Mouse (Mus musculus): Measurements from ENCODE around the gene Msmp. TPM values are rescaled to one million over a fixed set of nuclear protein-coding genes. Genes with fewer than 3 reads are reported as not detected.

Msmp gene
- total and polyA plus RNA-seq, 3 experiments = 0.52 to 0.62 (median 0.57) TPM

DNA sequence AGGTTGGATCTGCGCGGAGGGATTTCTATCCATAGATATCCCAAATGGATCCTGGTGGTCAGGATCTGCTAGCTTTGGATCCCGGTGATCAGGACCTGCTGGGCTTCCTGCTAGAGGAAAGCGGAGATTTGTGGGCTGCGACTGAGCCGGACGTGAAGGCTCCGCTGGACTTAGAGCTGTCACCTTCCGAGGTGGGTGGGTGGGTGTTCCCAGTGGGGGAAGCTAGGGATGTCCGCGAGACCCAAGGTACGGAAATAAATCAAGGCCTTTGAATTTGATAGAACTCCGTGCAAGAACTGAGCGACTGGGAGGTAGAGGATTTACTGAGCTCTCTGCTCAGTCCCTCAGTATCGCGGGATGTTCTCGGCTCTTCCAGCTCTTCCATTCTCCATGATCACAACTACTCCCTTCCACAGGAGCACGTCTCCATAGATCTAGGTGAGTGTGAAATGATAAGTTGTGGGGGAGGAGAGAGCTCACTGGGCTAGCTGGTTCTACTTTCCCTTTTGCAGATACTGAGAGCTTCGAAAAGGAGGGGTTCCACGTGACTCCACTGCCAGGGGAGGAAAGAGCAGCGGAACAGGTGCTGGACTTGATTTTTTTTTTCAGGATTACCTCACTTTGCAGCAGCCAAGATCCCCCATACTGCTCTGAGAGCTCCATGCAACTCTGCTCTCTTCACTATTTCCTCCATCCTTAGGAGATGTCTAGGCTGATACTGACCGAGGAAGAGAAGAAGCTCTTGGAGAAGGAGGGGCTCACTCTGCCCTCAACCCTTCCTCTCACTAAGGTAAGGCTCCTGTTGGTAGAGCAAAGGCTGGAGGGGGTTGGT is 21.3 kb downstream of the Msmp start:
- Histone ChIP-seq H3K27ac (peak overlapping the region; percentile 98), H3K4me3 (peak overlapping the region; percentile 61), H3K79me2 (replicated peaks; ENCODE audit: control insufficient read depth, insufficient read depth, low read length) (peaks cover 7% of the 10 kb centered on the region), H3K9ac (ENCODE audit: low read depth, low read length) (peak overlapping the region; percentile 47), H3K27me3 (ENCODE audit: control insufficient read depth, insufficient read depth, low read length) (no peaks in the 10 kb centered on the region), H3K4me1 (ENCODE audit: control insufficient read depth, insufficient read depth, low read length) (peaks cover 29% of the 10 kb centered on the region), H3K36me3 (ENCODE audit: control insufficient read depth, insufficient read depth, low read length) (peaks cover 14% of the 10 kb centered on the region)
- DNase-seq = no peak
- under 1% methylated on average over 22 of the region's 22 CpGs for whole genome bisulfite sequencing
- TF ChIP-seq POLR2A (IDR thresholded peaks at IDR 0.05; ENCODE audit: insufficient read depth, low read depth, low read length) (no peak), CTCF (IDR thresholded peaks at IDR 0.05) (no peak), EP300 (IDR thresholded peaks at IDR 0.05; ENCODE audit: insufficient read depth, low read depth, low read length) (no peak; the same call in 1 of the 2 replicates)
- intact Hi-C loops (cut with DNase I) = loop anchor here (2.0 to 5.0 kb wide), 4 partner anchors 14 to 120 kb away; partner anchors contain the start of genes Ccdc107 and Hint2

DNA sequence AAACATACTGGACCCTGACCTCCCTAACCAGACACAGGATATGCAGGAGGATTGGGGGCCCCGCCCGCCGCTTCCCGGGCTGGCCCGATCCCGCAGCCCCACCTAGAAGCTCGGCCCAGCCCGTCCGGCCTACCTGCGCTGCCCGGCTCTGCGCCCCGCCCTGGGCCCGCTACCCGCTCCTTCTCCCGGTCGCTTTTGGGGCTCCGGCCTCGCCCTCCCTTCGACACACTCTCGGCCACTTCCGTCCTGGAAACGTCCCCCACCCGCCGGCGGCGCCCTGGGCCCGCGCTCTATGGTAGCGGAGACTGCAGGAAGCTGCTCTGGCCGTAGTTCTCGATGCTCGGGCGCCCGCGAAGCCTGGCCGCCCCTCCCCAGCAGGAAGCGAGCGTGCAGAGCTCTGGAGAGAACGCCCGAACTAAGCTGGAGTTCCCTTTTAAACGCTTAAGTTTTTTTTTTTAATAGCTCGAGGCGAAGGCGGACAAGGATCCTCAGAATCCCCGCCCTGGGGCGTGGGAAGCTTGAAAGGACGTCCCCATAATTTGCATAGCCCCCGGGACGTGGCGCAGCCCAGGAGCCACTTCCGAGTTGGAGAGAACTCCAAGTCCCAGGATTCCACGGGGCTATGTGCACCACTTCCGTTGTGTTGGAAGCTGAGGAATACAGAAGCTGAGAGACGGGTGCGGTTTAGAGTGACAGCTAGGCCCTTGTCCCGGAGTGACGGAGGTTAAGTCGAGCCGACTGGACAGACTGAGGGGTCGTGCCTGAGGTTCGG is 22.1 kb downstream of the Msmp start, which contains the start of the genes Creb3 and Tln1:
TSS of gene Creb3 (plus strand) at position 336 of the 772 bp plus-strand sequence.
TSS of gene Tln1 (minus strand) at position 695 of the 772 bp plus-strand sequence.
- H3K9ac ChIP-seq (ENCODE audit: low read depth, low read length) = peak within 1 kb of the TSS; percentile 97
- WGBS = under 1% methylated on average over 62 of the region's 62 CpGs
- no peaks in the 10 kb centered on the region for H3K27me3 ChIP-seq (ENCODE audit: control insufficient read depth, insufficient read depth, low read length)
- peaks cover 7% of the 10 kb centered on the region for H3K79me2 ChIP-seq (replicated peaks; ENCODE audit: control insufficient read depth, insufficient read depth, low read length)
- peak; percentile 95 for TF ChIP-seq POLR2A (IDR thresholded peaks at IDR 0.05; ENCODE audit: insufficient read depth, low read depth, low read length)
- peak; percentile 53 for TF ChIP-seq EP300 (IDR thresholded peaks at IDR 0.05; ENCODE audit: insufficient read depth, low read depth, low read length)
- peak; percentile 26; the same call in 1 of the 2 replicates for TF ChIP-seq CTCF (IDR thresholded peaks at IDR 0.05)
- intact Hi-C loops (cut with DNase I) = loop anchor here (2.0 to 5.0 kb wide), 4 partner anchors 15 to 119 kb away; partner anchors contain the start of genes Ccdc107 and Hint2
- peak within 1 kb of the TSS; percentile 61 for H3K4me3 ChIP-seq
- peaks cover 14% of the 10 kb centered on the region for H3K36me3 ChIP-seq (ENCODE audit: control insufficient read depth, insufficient read depth, low read length)
- peak; percentile 94 to 97 for DNase-seq
- peak within 1 kb of the TSS; percentile 98 for H3K27ac ChIP-seq
- H3K4me1 ChIP-seq (ENCODE audit: control insufficient read depth, insufficient read depth, low read length) = peaks cover 30% of the 10 kb centered on the region

DNA sequence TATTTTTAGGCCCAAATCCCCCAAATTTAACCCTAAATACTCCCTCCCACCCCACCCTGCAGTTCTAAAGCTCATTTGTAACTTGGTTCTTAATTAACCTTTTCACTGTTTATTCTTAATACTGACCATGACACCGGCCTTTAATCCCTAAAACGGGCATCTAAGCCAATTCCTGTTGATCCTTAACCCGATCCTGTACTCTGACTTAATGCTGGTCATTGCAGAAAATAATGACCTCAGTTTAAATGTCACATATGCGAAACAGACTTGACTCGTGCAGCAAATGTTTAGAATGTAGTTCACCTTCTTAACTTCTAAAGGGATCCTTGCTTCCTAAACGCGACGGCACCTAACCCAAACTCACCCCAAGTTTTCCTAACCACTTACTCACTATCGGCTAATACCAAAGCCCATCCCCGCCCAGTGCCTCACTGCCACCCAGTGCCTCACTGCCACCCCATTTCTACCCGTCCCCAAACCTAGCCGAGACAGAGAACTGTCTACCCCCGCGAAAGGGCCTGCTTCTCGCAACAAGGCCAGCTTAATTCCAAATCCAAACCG is 22.8 kb downstream of the Msmp start:
- Histone ChIP-seq H3K9ac (ENCODE audit: low read depth, low read length) (peak overlapping the region; percentile 97), H3K36me3 (ENCODE audit: control insufficient read depth, insufficient read depth, low read length) (peaks cover 14% of the 10 kb centered on the region), H3K4me3 (peak overlapping the region; percentile 61), H3K27me3 (ENCODE audit: control insufficient read depth, insufficient read depth, low read length) (no peaks in the 10 kb centered on the region), H3K27ac (peak overlapping the region; percentile 98), H3K79me2 (replicated peaks; ENCODE audit: control insufficient read depth, insufficient read depth, low read length) (peaks cover 7% of the 10 kb centered on the region), H3K4me1 (ENCODE audit: control insufficient read depth, insufficient read depth, low read length) (peaks cover 30% of the 10 kb centered on the region)
- under 1% methylated on average over 16 of the region's 16 CpGs for WGBS
- TF ChIP-seq CTCF (IDR thresholded peaks at IDR 0.05) = no peak
- no peak for TF ChIP-seq POLR2A (IDR thresholded peaks at IDR 0.05; ENCODE audit: insufficient read depth, low read depth, low read length)
- no peak for TF ChIP-seq EP300 (IDR thresholded peaks at IDR 0.05; ENCODE audit: insufficient read depth, low read depth, low read length)
- intact Hi-C loops (cut with DNase I) = loop anchor here (5.0 kb wide), 2 partner anchors 69 to 96 kb away; partner anchors contain the start of genes Ccdc107 and Hint2
- DNase-seq = no peak

- 6% methylated on average over 2 of the region's 2 CpGs for WGBS
- TF ChIP-seq POLR2A (IDR thresholded peaks at IDR 0.05; ENCODE audit: insufficient read depth, low read depth, low read length) (no peak), CTCF (IDR thresholded peaks at IDR 0.05) (no peak), EP300 (IDR thresholded peaks at IDR 0.05; ENCODE audit: insufficient read depth, low read depth, low read length) (no peak)
- intact Hi-C loops (cut with DNase I) = loop anchor here (5.0 kb wide), 2 partner anchors 69 to 96 kb away; partner anchors contain the start of genes Ccdc107 and Hint2
- peak overlapping the region; percentile 18 for H3K9ac ChIP-seq (ENCODE audit: low read depth, low read length)
- H3K4me3 ChIP-seq = peak overlapping the region; percentile 61
- peak overlapping the region; percentile 98 for H3K27ac ChIP-seq
- H3K79me2 ChIP-seq (replicated peaks; ENCODE audit: control insufficient read depth, insufficient read depth, low read length) = peaks cover 7% of the 10 kb centered on the region
- peaks cover 30% of the 10 kb centered on the region for H3K4me1 ChIP-seq (ENCODE audit: control insufficient read depth, insufficient read depth, low read length)
- peaks cover 14% of the 10 kb centered on the region for H3K36me3 ChIP-seq (ENCODE audit: control insufficient read depth, insufficient read depth, low read length)
- H3K27me3 ChIP-seq (ENCODE audit: control insufficient read depth, insufficient read depth, low read length) = no peaks in the 10 kb centered on the region
- no peak for DNase-seq
These were observed 23.3 kb downstream of the Msmp start for GRCm38 (mm10) chr4:43560976-43561375.

DNA sequence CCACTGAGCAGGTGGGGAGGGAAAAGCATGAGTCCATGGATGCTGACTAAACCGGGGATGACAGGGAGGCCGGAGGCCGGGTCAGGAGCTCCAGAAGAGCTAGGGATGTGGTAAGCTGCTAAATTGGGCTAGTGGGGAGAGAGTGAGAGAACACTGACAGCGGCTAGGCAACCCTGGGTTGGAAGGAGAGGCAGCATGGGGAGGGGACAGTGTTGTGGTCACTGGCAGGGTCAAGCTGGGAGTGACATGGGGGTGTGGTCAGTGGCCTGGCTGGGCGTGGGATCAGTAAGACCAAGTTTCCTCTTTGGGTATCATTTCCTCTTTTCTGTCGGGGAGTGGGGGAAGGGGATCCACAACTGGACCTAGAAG is 24.1 kb downstream of the Msmp start:
- peak; percentile 66 to 79 for DNase-seq
- Histone ChIP-seq H3K4me3 (peak overlapping the region; percentile 33), H3K79me2 (replicated peaks; ENCODE audit: control insufficient read depth, insufficient read depth, low read length) (peaks cover 7% of the 10 kb centered on the region), H3K27ac (peak overlapping the region; percentile 98), H3K9ac (ENCODE audit: low read depth, low read length) (peak overlapping the region; percentile 18), H3K36me3 (ENCODE audit: control insufficient read depth, insufficient read depth, low read length) (peaks cover 14% of the 10 kb centered on the region), H3K27me3 (ENCODE audit: control insufficient read depth, insufficient read depth, low read length) (no peaks in the 10 kb centered on the region), H3K4me1 (ENCODE audit: control insufficient read depth, insufficient read depth, low read length) (peaks cover 30% of the 10 kb centered on the region)
- intact Hi-C loops (cut with DNase I) = loop anchor here (5.0 kb wide), 2 partner anchors 68 to 97 kb away; partner anchors contain the start of genes Ccdc107 and Hint2
- 2% methylated on average over 6 of the region's 6 CpGs for WGBS
- TF ChIP-seq CTCF (IDR thresholded peaks at IDR 0.05) (no peak), EP300 (IDR thresholded peaks at IDR 0.05; ENCODE audit: insufficient read depth, low read depth, low read length) (no peak), POLR2A (IDR thresholded peaks at IDR 0.05; ENCODE audit: insufficient read depth, low read depth, low read length) (0 out of 2 replicates have a peak, but pooled peaks have one; percentile 14)

All from heart, adult 2 months (tissue).